Mouse (Mus musculus): Measurements from ENCODE around the gene Snrnp200. TPM values are rescaled to one million over a fixed set of nuclear protein-coding genes. Genes with fewer than 3 reads are reported as not detected.

Snrnp200 gene
- total RNA-seq, 2 experiments from 2014 or later, result 87.1 to 94.9 TPM

DNA sequence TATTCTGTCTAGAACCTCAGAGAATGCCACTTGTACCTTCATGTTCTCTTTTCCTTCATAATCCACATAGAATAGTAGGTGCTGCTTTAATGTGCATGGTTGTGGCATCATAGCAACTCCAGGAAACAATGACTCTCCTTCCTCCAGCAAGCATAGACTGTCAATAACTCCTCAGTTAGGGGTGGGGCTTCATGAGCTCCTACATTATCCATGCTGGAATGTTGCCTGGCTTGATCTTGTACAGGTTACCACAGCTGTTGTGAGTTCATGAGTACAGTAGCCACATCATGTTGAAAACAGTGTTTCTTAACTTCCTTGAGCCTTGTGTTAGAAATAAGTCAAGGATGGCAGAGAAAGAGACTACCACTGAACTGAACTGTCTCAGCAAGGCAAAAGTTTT lies 70.0 kb downstream of the Snrnp200 start:
- intact Hi-C loops (cut with DNase I), result no loop called here
- no peak for TF ChIP-seq CTCF (IDR thresholded peaks at IDR 0.05)
- DNase-seq (ENCODE audit: extremely low spot score in 1 of 2, low spot score in 2 of 2), result no peak
- H3K4me3 ChIP-seq, result no peak overlapping the region
- H3K27ac ChIP-seq, result no peak overlapping the region

Other genes starting within 250 kb of the Snrnp200 start
- gene Ap4e1, start 199.7 kb upstream of the Snrnp200 start, total RNA-seq (2021), result 10 to 100 TPM; 11.9 to 14.1 TPM
- gene Blvra, start 137.7 kb upstream of the Snrnp200 start, total RNA-seq (2021), result 10 to 100 TPM; 25.2 to 27.7 TPM
- gene Ncaph, start 74.4 kb upstream of the Snrnp200 start, total RNA-seq (2021), result 1 to 10 TPM; 1.1 to 1.6 TPM
- 1 to 10 TPM; 2.6 to 2.9 TPM for gene Itpripl1, start 64.9 kb upstream of the Snrnp200 start, total RNA-seq (2021)
- gene 1810024B03Rik, start 106 bp upstream of the Snrnp200 start, total RNA-seq (2021), result under 1 TPM; 0.66 to 0.94 TPM
- gene Ciao1, start 39.4 kb downstream of the Snrnp200 start, total RNA-seq (2021), result 10 to 100 TPM; 72.6 to 75.7 TPM
- gene Tmem127, start 39.5 kb downstream of the Snrnp200 start, total RNA-seq (2021), result 10 to 100 TPM; 75.5 to 76.9 TPM
- gene Stard7, start 61.8 kb downstream of the Snrnp200 start, total RNA-seq (2021), result 100 to 1,000 TPM in 1 of 2 experiments, 10 to 100 TPM in 1; 98.6 to 114 TPM
- gene Dusp2, start 127.8 kb downstream of the Snrnp200 start, total RNA-seq (2021), result 1 to 10 TPM; 2.4 to 3.5 TPM
- not detected for gene Astl, start 130.3 kb downstream of the Snrnp200 start, total RNA-seq (2021)
- under 1 TPM; 0.32 to 0.54 TPM for gene Adra2b, start 154.8 kb downstream of the Snrnp200 start, total RNA-seq (2021)
- under 1 TPM; 0.29 to 0.37 TPM for gene Gpat2, start 216.8 kb downstream of the Snrnp200 start, total RNA-seq (2021)
- gene Fahd2a, start 236.2 kb downstream of the Snrnp200 start, total RNA-seq (2021), result 10 to 100 TPM; 15.9 to 20.5 TPM

Data from left cerebral cortex, adult 2 months (tissue).